Mouse (Mus musculus): ENCODE measurements around the gene Galntl5.

- TF ChIP-seq CTCF (conservative IDR thresholded peaks at IDR 0.05; ENCODE audit: insufficient read depth, insufficient read length, low read depth, low read length), result no peak
- TF ChIP-seq POLR2A (IDR thresholded peaks at IDR 0.05; ENCODE audit: low read depth, low read length), result no peak
These were observed 18.3 kb upstream of the Galntl5 start for GRCm38 (mm10) chr5:25162981-25163380.
